Mouse (Mus musculus): ENCODE data around the gene Arl3. TPM values are rescaled to one million over a fixed set of nuclear protein-coding genes. Genes with fewer than 3 reads are reported as not detected.
A peak's percentile ranks its signal among the peaks of the same experiment; 100 is the strongest.

Gene Arl3
- polyA plus RNA-seq (2012; fragmentation: generic; extraction: Trizol), result 81.9 TPM

GRCm38 (mm10) chr19:46572951-46573937 lies at the start of gene Arl3, which contains the start of gene Sfxn2:
Gene Arl3 (minus strand): TSS chr19:46573198.
Gene Sfxn2 (plus strand): TSS chr19:46573365.
- no peaks in the 10 kb centered on the region for H3K79me2 ChIP-seq (ENCODE audit: control insufficient read depth, insufficient read depth)
- peak within 1 kb of the TSS; percentile 100 for H3K4me2 ChIP-seq (ENCODE audit: low read depth)

GRCm38 (mm10) chr19:46622659-46623193 lies 49.7 kb upstream of the Arl3 start:
- Histone ChIP-seq H3K27me3 (ENCODE audit: control insufficient read depth, insufficient read depth, insufficient read length) (no peaks in the 10 kb centered on the region), H3K79me2 (ENCODE audit: control insufficient read depth, insufficient read depth) (peaks cover 21% of the 10 kb centered on the region), H3K4me3 (no peak overlapping the region), H3K36me3 (ENCODE audit: control insufficient read depth, insufficient read depth) (peaks cover 5% of the 10 kb centered on the region), H3ac (ENCODE audit: control insufficient read depth, insufficient read length) (no peak overlapping the region), H3K4me2 (ENCODE audit: low read depth) (peak overlapping the region; percentile 52)
- TF ChIP-seq TCF3 (IDR thresholded peaks at IDR 0.05; ENCODE audit: insufficient read length, low read depth) (no peak), MYOG (IDR thresholded peaks at IDR 0.05; ENCODE audit: control insufficient read depth in 1 of 3, insufficient read depth in 1 of 3, insufficient read length in 2 of 3, low read depth in 2 of 3) (no peak), CEBPB (IDR thresholded peaks at IDR 0.05; ENCODE audit: insufficient read depth, poor library complexity, severe bottlenecking) (no peak), SRF (IDR thresholded peaks at IDR 0.05; ENCODE audit: control insufficient read depth, insufficient read length, low read depth) (no peak), E2F4 (IDR thresholded peaks at IDR 0.05; ENCODE audit: insufficient read depth) (no peak), POLR2A (IDR thresholded peaks at IDR 0.05; ENCODE audit: insufficient read length, low read depth) (no peak), POLR2AphosphoS2 (IDR thresholded peaks at IDR 0.05; ENCODE audit: insufficient read length, low read depth) (no peak), MAX (IDR thresholded peaks at IDR 0.05; ENCODE audit: low read depth) (no peak), USF1 (IDR thresholded peaks at IDR 0.05; ENCODE audit: low read depth) (no peak), REST (IDR thresholded peaks at IDR 0.05; ENCODE audit: insufficient read depth, insufficient read length) (no peak), MYOD1 (IDR thresholded peaks at IDR 0.05; ENCODE audit: control insufficient read depth in 1 of 3, insufficient read length in 2 of 3, low read depth in 2 of 3) (no peak), TCF12 (IDR thresholded peaks at IDR 0.05; ENCODE audit: insufficient read depth, poor library complexity, severe bottlenecking) (no peak)

More at GRCm38 (mm10) chr19:46572951-46573937, at the start of gene Arl3, which contains the start of gene Sfxn2:
- Histone ChIP-seq H3K27me3 (ENCODE audit: control insufficient read depth, insufficient read depth, insufficient read length) (no peaks in the 10 kb centered on the region), H3K36me3 (ENCODE audit: control insufficient read depth, insufficient read depth) (no peaks in the 10 kb centered on the region), H3ac (ENCODE audit: control insufficient read depth, insufficient read length) (peak within 1 kb of the TSS; percentile 24), H3K4me3 (peak within 1 kb of the TSS; percentile 69)
- TF ChIP-seq POLR2A (IDR thresholded peaks at IDR 0.05; ENCODE audit: insufficient read length, low read depth) (peak; percentile 59), REST (IDR thresholded peaks at IDR 0.05; ENCODE audit: insufficient read depth, insufficient read length) (no peak), POLR2AphosphoS2 (IDR thresholded peaks at IDR 0.05; ENCODE audit: insufficient read length, low read depth) (peak; percentile 52), SRF (IDR thresholded peaks at IDR 0.05; ENCODE audit: control insufficient read depth, insufficient read length, low read depth) (no peak), USF1 (IDR thresholded peaks at IDR 0.05; ENCODE audit: low read depth) (peak; percentile 30), E2F4 (IDR thresholded peaks at IDR 0.05; ENCODE audit: insufficient read depth) (peak; percentile 55)

- Histone ChIP-seq H3K4me2 (ENCODE audit: low read depth) (peak overlapping the region; percentile 65), H3K4me3 (no peak overlapping the region), H3K27me3 (ENCODE audit: control insufficient read depth, insufficient read depth, insufficient read length) (no peaks in the 10 kb centered on the region), H3K79me2 (ENCODE audit: control insufficient read depth, insufficient read depth) (peaks cover 25% of the 10 kb centered on the region), H3K36me3 (ENCODE audit: control insufficient read depth, insufficient read depth) (peaks cover 5% of the 10 kb centered on the region), H3ac (ENCODE audit: control insufficient read depth, insufficient read length) (no peak overlapping the region)
- TF ChIP-seq POLR2A (IDR thresholded peaks at IDR 0.05; ENCODE audit: insufficient read length, low read depth) (no peak), MAX (IDR thresholded peaks at IDR 0.05; ENCODE audit: low read depth) (no peak), SRF (IDR thresholded peaks at IDR 0.05; ENCODE audit: control insufficient read depth, insufficient read length, low read depth) (no peak), TCF12 (IDR thresholded peaks at IDR 0.05; ENCODE audit: insufficient read depth, poor library complexity, severe bottlenecking) (no peak), REST (IDR thresholded peaks at IDR 0.05; ENCODE audit: insufficient read depth, insufficient read length) (no peak), CEBPB (IDR thresholded peaks at IDR 0.05; ENCODE audit: insufficient read depth, poor library complexity, severe bottlenecking) (no peak), USF1 (IDR thresholded peaks at IDR 0.05; ENCODE audit: low read depth) (no peak), MYOG (IDR thresholded peaks at IDR 0.05; ENCODE audit: control insufficient read depth in 1 of 3, insufficient read depth in 1 of 3, insufficient read length in 2 of 3, low read depth in 2 of 3) (no peak), E2F4 (IDR thresholded peaks at IDR 0.05; ENCODE audit: insufficient read depth) (no peak)
Observed at GRCm38 (mm10) chr19:46621236-46622183, 48.5 kb upstream of the Arl3 start.

- no peaks in the 10 kb centered on the region for H3K27me3 ChIP-seq (ENCODE audit: control insufficient read depth, insufficient read depth, insufficient read length)
- TF ChIP-seq CEBPB (IDR thresholded peaks at IDR 0.05; ENCODE audit: insufficient read depth, poor library complexity, severe bottlenecking) (peak; percentile 62; the same call in 1 of the 2 replicates), MYOD1 (IDR thresholded peaks at IDR 0.05; ENCODE audit: control insufficient read depth in 1 of 3, insufficient read length in 2 of 3, low read depth in 2 of 3) (peak in 2 of 3 experiments; percentile 6 to 56), MAX (IDR thresholded peaks at IDR 0.05; ENCODE audit: low read depth) (no peak), MYOG (IDR thresholded peaks at IDR 0.05; ENCODE audit: control insufficient read depth in 1 of 3, insufficient read depth in 1 of 3, insufficient read length in 2 of 3, low read depth in 2 of 3) (peak in 2 of 3 experiments; percentile 22 to 48)
- no peaks in the 10 kb centered on the region for H3K36me3 ChIP-seq (ENCODE audit: control insufficient read depth, insufficient read depth)
- H3K4me3 ChIP-seq, result no peak overlapping the region
- peak overlapping the region; percentile 65 for H3K4me2 ChIP-seq (ENCODE audit: low read depth)
- peaks cover 27% of the 10 kb centered on the region for H3K79me2 ChIP-seq (ENCODE audit: control insufficient read depth, insufficient read depth)
- no peak overlapping the region for H3ac ChIP-seq (ENCODE audit: control insufficient read depth, insufficient read length)
Observed at GRCm38 (mm10) chr19:46620016-46620808, 47.2 kb upstream of the Arl3 start.

All from myocyte (in vitro differentiated cells).